Mouse (Mus musculus): Measurements from ENCODE around the gene Nol10. TPM values are rescaled to one million over a fixed set of nuclear protein-coding genes. Genes with fewer than 3 reads are reported as not detected.

Nol10 gene
- polyA plus RNA-seq, 1 experiment from 2014 or later: 39.7 TPM

DNA sequence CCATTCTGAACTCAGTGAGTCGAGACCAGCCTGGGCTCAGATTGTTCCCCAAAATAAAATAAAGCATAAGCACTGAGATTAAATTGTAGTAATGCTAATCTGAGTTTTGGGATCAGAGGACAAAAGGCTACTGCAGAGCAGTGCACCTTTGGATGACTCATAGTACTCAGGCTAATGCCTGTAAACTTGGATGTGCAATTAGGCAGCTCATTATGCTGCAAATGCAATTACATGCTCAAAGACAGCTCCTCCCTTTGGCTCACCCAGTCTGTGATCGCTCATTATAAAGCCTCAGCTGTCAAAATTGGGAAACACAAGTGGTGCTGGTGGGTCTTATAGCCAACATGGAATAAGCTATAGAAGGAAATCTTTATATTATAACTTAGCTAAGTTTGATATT lies 48.9 kb downstream of the Nol10 start:
- H3K9me3 ChIP-seq (replicated peaks): no peaks in the 10 kb centered on the region
- H3K27ac ChIP-seq: no peak overlapping the region
- no peaks in the 10 kb centered on the region for H3K4me1 ChIP-seq
- H3K27me3 ChIP-seq (ENCODE audit: low read depth, poor library complexity, severe bottlenecking): no peaks in the 10 kb centered on the region
- H3K4me3 ChIP-seq: no peak overlapping the region
- DNase-seq (ENCODE audit: low spot score): no peak
- peaks cover 53% of the 10 kb centered on the region for H3K36me3 ChIP-seq
- 80% methylated on average over 2 of the region's 2 CpGs for WGBS

- no peak overlapping the region for H3K27ac ChIP-seq
- peaks cover 57% of the 10 kb centered on the region for H3K36me3 ChIP-seq
- DNase-seq (ENCODE audit: low spot score): no peak
Measured at GRCm38 (mm10) chr12:17401419-17401818, 53.2 kb downstream of the Nol10 start.

DNA sequence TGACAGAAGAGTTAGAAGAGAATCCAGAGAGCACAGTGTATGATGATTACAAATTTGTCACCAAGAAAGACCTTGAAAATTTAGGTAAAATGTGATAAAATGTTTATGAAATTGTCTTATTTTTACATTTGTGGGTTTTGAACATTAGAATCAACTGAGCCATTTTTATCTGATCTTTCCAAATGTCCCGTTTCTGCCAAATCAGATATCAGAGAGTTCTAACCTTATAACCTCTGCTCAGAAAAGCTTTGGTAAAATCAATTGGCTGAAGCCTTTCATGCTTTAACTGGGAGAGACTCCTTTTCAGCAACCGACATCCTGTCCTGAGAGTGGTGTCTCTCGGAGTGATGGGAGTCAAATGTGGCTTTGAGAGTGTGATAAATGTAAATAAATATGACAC lies 53.9 kb downstream of the Nol10 start:
- Histone ChIP-seq H3K9me3 (replicated peaks) (no peaks in the 10 kb centered on the region), H3K36me3 (peaks cover 63% of the 10 kb centered on the region), H3K4me3 (no peak overlapping the region), H3K4me1 (no peaks in the 10 kb centered on the region), H3K27ac (no peak overlapping the region), H3K27me3 (ENCODE audit: low read depth, poor library complexity, severe bottlenecking) (no peaks in the 10 kb centered on the region)
- DNase-seq (ENCODE audit: low spot score): no peak
- whole genome bisulfite sequencing: 92% methylated on average over 3 of the region's 3 CpGs

More at GRCm38 (mm10) chr12:17401419-17401818, 53.2 kb downstream of the Nol10 start:
- 90% methylated on average over 1 of the region's 1 CpGs for WGBS
- Histone ChIP-seq H3K4me1 (no peaks in the 10 kb centered on the region), H3K27me3 (ENCODE audit: low read depth, poor library complexity, severe bottlenecking) (no peaks in the 10 kb centered on the region), H3K9me3 (replicated peaks) (no peaks in the 10 kb centered on the region), H3K4me3 (no peak overlapping the region)

DNA sequence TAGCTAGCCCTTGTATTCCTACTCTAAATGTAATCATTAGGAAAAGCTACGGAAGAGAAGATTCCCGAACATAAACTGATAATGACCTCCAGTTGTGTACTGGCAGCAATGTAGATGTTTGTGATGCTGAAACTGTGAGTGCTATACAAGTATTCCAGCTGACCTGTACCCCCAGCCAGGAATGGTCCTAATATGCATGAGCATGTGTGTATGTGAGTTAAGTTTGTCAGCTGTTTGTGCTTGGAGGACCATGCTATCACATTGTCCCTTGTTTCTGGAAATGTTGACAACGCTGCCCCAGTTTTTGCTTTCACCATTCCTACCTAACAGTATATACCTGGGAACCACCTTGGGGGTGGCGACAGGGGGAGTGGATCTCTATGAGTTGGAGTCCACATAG lies 55.7 kb downstream of the Nol10 start:
- Histone ChIP-seq H3K27me3 (ENCODE audit: low read depth, poor library complexity, severe bottlenecking) (no peaks in the 10 kb centered on the region), H3K4me1 (no peaks in the 10 kb centered on the region), H3K27ac (no peak overlapping the region), H3K36me3 (peaks cover 77% of the 10 kb centered on the region), H3K9me3 (replicated peaks) (no peaks in the 10 kb centered on the region), H3K4me3 (no peak overlapping the region)
- no peak for DNase-seq (ENCODE audit: low spot score)
- WGBS: 93% methylated on average over 4 of the region's 4 CpGs

DNA sequence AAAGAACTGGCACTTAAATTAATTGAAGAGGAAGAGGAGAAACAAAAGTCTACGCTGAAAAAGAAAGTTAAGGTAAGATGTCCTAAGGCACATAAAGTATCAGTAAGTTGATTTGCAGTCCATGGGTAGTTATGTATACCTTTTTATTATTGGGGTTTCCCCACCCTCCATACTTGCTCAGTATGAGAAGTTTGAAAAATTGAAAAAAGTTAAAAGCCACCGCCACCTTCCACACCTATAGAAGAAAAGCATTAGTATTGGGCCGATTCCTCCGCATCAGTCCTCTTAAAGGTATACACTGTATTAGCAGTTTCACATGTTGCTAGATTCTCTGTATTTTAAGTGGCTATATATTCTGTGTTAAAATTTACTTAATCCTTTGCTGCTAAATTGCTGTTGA lies 58.6 kb downstream of the Nol10 start:
- Histone ChIP-seq H3K36me3 (peaks cover 88% of the 10 kb centered on the region), H3K27me3 (ENCODE audit: low read depth, poor library complexity, severe bottlenecking) (no peaks in the 10 kb centered on the region)
- 93% methylated on average over 4 of the region's 4 CpGs for WGBS

DNA sequence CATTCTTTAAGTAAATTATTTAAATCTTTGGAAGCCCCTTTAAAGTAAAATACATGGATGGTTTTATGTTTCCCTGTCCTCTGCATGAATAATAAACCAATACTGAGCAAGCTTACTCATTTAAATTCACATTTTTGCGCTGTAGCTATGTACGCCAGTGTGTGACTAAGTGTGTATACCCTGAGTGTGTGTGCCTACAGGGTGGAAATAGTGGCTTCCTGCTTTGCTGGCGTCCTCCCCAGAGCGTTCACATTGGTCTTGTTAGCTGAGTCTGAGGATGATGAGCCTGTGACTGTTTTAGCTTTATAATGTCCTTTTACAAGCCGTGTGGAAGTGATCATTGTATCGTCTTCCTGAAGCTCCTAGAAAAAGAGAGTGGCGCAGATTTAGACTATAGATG lies 60.1 kb downstream of the Nol10 start:
- 94% methylated on average over 7 of the region's 7 CpGs for WGBS
- no peaks in the 10 kb centered on the region for H3K27me3 ChIP-seq (ENCODE audit: low read depth, poor library complexity, severe bottlenecking)
- no peak overlapping the region for H3K4me3 ChIP-seq
- no peak for DNase-seq (ENCODE audit: low spot score)
- peaks cover 83% of the 10 kb centered on the region for H3K36me3 ChIP-seq
- no peaks in the 10 kb centered on the region for H3K4me1 ChIP-seq
- no peak overlapping the region for H3K27ac ChIP-seq
- H3K9me3 ChIP-seq (replicated peaks): no peaks in the 10 kb centered on the region

More for the DNA sequence above, 58.6 kb downstream of the Nol10 start:
- Histone ChIP-seq H3K27ac (no peak overlapping the region), H3K9me3 (replicated peaks) (no peaks in the 10 kb centered on the region), H3K4me3 (no peak overlapping the region), H3K4me1 (no peaks in the 10 kb centered on the region)
- no peak for DNase-seq (ENCODE audit: low spot score)

GRCm38 (mm10) chr12:17411242-17411641 lies 63.0 kb downstream of the Nol10 start:
- no peak for DNase-seq (ENCODE audit: low spot score)
- Histone ChIP-seq H3K27me3 (ENCODE audit: low read depth, poor library complexity, severe bottlenecking) (no peaks in the 10 kb centered on the region), H3K4me3 (no peak overlapping the region), H3K9me3 (replicated peaks) (no peaks in the 10 kb centered on the region), H3K4me1 (no peaks in the 10 kb centered on the region), H3K27ac (no peak overlapping the region), H3K36me3 (peaks cover 68% of the 10 kb centered on the region)
- 83% methylated on average over 2 of the region's 2 CpGs for WGBS

DNA sequence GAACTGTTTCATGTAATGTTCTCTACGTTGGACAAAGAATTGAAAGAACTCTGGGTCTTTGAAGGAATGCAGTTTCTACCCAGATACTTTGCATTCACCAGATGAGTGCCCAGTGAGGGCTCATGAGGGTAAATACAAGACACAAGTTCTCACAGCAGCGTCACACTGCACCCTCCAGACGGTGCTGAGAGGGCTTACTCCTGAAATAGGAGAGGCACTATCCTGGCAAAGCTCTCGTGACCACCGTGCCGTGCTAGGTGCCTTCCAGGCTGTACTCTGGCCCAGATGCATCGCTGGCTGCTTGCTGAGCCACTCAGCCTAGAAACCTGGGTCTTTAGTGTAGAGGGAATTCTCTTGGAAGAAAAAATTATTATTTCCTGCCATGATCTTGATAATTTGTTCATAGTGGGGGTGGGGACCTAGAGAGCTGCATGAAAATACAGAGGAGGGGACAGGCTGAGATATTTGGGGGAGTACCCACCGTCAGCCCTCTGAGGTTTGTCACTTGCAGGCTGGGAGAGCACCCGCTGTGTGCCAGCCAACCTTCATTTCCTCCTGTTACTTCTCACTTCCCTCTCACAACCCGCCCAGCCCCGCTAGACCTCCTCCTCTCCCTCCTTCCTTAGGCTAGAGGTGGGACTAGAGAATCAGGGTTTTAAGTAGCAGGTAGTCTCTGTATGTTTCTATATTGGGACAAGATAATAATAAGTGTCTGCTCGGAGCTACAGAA lies 63.7 kb downstream of the Nol10 start:
- Histone ChIP-seq H3K36me3 (peaks cover 70% of the 10 kb centered on the region), H3K27me3 (ENCODE audit: low read depth, poor library complexity, severe bottlenecking) (no peaks in the 10 kb centered on the region), H3K27ac (no peak overlapping the region), H3K9me3 (replicated peaks) (no peaks in the 10 kb centered on the region), H3K4me3 (no peak overlapping the region), H3K4me1 (no peaks in the 10 kb centered on the region)
- 56% methylated on average over 12 of the region's 12 CpGs for WGBS
- DNase-seq (ENCODE audit: low spot score): no peak

- Histone ChIP-seq H3K4me1 (no peaks in the 10 kb centered on the region), H3K27ac (no peak overlapping the region), H3K4me3 (no peak overlapping the region), H3K9me3 (replicated peaks) (no peaks in the 10 kb centered on the region), H3K27me3 (ENCODE audit: low read depth, poor library complexity, severe bottlenecking) (no peaks in the 10 kb centered on the region), H3K36me3 (peaks cover 72% of the 10 kb centered on the region)
- 91% methylated on average over 7 of the region's 7 CpGs for WGBS
- no peak for DNase-seq (ENCODE audit: low spot score)
Measured at GRCm38 (mm10) chr12:17414734-17415133, 66.5 kb downstream of the Nol10 start.

DNA sequence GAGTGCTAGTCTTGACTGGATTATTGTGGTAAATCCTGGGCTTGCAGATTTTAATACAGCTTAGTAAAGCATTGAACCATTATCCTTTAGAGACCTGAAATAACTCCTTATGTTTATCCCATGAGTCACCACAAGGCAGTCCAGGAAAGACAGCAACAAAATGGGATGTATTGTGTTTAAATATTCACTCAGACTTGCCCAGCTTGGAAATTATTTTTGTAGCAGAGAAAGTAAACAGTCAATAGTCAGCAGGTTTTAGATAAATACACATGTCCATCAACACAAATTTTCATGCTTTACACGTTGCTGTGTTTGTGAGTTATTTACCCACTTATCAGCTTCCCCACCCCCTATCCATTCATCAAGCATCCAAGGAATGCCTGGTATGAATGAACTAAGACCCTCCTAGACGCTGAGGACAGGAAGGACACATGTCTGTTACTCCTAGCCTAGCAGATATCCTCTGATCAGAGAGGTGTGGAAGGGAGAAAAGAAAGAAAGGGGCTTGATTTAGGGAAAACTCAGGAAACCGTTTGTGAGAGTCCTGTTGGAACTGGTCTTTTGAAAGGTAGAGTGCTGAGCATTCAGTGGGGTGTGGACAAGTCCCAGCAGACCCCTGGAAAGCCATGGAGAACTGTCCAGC lies 72.0 kb downstream of the Nol10 start:
- Histone ChIP-seq H3K4me3 (no peak overlapping the region), H3K9me3 (replicated peaks) (no peaks in the 10 kb centered on the region), H3K27ac (no peak overlapping the region), H3K4me1 (no peaks in the 10 kb centered on the region), H3K27me3 (ENCODE audit: low read depth, poor library complexity, severe bottlenecking) (no peaks in the 10 kb centered on the region), H3K36me3 (peaks cover 87% of the 10 kb centered on the region)
- no peak for DNase-seq (ENCODE audit: low spot score)
- WGBS: 50% methylated on average over 3 of the region's 3 CpGs

GRCm38 (mm10) chr12:17425254-17426169 lies 77.3 kb downstream of the Nol10 start:
- Histone ChIP-seq H3K36me3 (peaks cover 92% of the 10 kb centered on the region), H3K27me3 (ENCODE audit: low read depth, poor library complexity, severe bottlenecking) (no peaks in the 10 kb centered on the region), H3K9me3 (replicated peaks) (no peaks in the 10 kb centered on the region), H3K27ac (no peak overlapping the region), H3K4me1 (no peaks in the 10 kb centered on the region), H3K4me3 (no peak overlapping the region)
- DNase-seq (ENCODE audit: low spot score): no peak
- 89% methylated on average over 11 of the region's 11 CpGs for WGBS

DNA sequence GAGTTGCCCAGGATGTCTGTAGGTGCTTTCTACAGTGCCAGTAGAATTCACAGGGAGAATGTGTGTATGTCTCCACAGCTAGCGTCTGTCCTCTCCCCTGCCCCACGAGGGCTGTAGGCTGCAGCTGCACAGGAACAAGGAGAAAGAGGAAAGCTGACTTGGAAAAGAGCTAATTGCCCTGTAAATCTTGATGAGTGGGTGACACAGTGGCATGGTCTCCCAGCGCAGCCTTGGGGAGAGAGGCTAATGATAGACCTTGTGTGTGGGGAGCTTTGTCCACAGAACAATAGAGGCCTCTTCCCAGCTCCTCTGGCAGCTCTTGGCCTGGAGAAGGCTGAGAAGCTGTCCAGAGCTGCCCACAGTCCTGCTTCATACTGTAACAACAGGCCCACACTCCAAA lies 78.5 kb downstream of the Nol10 start:
- H3K4me1 ChIP-seq: no peaks in the 10 kb centered on the region
- 58% methylated on average over 3 of the region's 3 CpGs for WGBS
- no peaks in the 10 kb centered on the region for H3K27me3 ChIP-seq (ENCODE audit: low read depth, poor library complexity, severe bottlenecking)
- H3K36me3 ChIP-seq: peaks cover 95% of the 10 kb centered on the region
- no peak overlapping the region for H3K4me3 ChIP-seq
- H3K9me3 ChIP-seq (replicated peaks): no peaks in the 10 kb centered on the region
- DNase-seq (ENCODE audit: low spot score): no peak
- H3K27ac ChIP-seq: no peak overlapping the region

DNA sequence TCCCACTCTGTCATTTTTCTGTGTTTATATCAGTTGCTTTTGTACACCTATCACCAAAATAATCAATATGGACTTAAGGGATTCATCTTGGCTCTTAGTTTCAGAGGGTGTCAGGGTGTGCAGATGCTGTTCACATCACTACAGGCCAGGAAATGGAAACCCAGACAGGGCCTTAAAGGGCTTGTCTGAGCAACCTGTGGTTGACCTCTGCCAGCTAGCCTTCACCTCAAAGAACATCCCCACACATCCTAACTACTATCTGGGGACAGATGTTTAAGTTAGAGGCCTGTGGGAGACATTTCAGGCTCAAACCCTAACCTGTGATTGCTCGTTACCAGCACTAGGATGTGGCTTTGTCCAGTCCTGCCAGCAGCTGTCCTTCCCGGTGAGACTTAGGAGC lies 82.3 kb downstream of the Nol10 start:
- DNase-seq (ENCODE audit: low spot score): no peak
- no peaks in the 10 kb centered on the region for H3K4me1 ChIP-seq
- no peaks in the 10 kb centered on the region for H3K27me3 ChIP-seq (ENCODE audit: low read depth, poor library complexity, severe bottlenecking)
- no peak overlapping the region for H3K4me3 ChIP-seq
- H3K27ac ChIP-seq: no peak overlapping the region
- 94% methylated on average over 2 of the region's 2 CpGs for WGBS
- H3K9me3 ChIP-seq (replicated peaks): no peaks in the 10 kb centered on the region
- peaks cover 66% of the 10 kb centered on the region for H3K36me3 ChIP-seq

All from limb, embryonic 10.5 days (tissue).